Mouse (Mus musculus) ES-E14 (cell line): ENCODE results near the gene Nxph3.

ENCODE experiments used
- CHD2 ChIP-seq: IDR thresholded peaks from 2 replicates; pipeline ENCODE4 v1.6.1; 2014; ENCODE audit warnings: mild to moderate bottlenecking, low read depth, low read length, inconsistent platforms
- MAFK ChIP-seq: IDR thresholded peaks from 2 replicates; pipeline ENCODE4 v1.6.1; 2014; ENCODE audit warnings: mild to moderate bottlenecking, low read depth, low read length, inconsistent platforms; ENCODE audit not compliant: insufficient read depth
- ZC3H11A ChIP-seq: IDR thresholded peaks from 2 replicates; pipeline ENCODE4 v1.6.1; 2012; ENCODE audit warnings: low read depth, mild to moderate bottlenecking, inconsistent platforms, low read length, borderline replicate concordance

GRCm38 (mm10) chr11:95494374-95494773 is 20.0 kb downstream of the Nxph3 start:
- TF ChIP-seq MAFK (no peak), ZC3H11A (no peak), CHD2 (no peak)
